ENCODE assay signal across 16 mouse cellular contexts in the genomic region with DNA sequence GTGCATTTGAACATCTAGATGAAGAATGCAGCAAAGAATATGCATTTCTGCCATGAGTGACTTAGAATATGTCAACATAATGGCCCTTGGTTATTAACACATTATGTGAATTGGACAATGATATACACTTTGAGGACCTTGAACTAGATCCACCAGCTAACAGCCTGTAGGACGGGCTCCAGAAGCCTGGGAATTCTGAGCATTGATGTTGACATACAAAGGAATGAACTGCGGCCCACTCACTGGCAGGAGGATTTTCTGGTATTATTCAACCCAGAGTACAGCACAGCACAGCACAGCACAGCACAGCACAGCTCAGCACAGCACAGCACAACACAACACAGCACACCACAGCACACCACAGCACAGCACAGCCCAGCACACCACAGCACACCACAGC.
"Had no signal": no experiment of that assay in that cellular context is flagged by ENCODE, and none has a peak within 500 bp of the region (broad histone marks: within the 10 kb centered on the region; RNA-seq: fewer than 3 reads in every experiment).

No protein-coding gene starts in this region.

- H3K4me3 ChIP-seq: limb, embryonic 12.5 days; liver, embryonic 13.5 days; myocyte; neural tube, embryonic 13.5 days had no signal

- H3K27me3 ChIP-seq: limb, embryonic 12.5 days; liver, embryonic 13.5 days; neural tube, embryonic 13.5 days had no signal

- DNase-seq: kidney, postnatal 4 days; liver; liver, embryonic 13.5 days; liver, postnatal 0 days; lung, embryonic 14.5 days; midbrain, embryonic 14.5 days; right cerebral cortex, postnatal 25 days; thymus, adult 18-20 months; thymus, postnatal 14 days; thymus, postnatal 4 days had no signal

- H3K9me3 ChIP-seq: limb, embryonic 12.5 days; liver, embryonic 13.5 days; neural tube, embryonic 13.5 days had no signal

- H3K9ac ChIP-seq: limb, embryonic 12.5 days; liver, embryonic 13.5 days; liver, postnatal 0 days; lung, embryonic 14.5 days; neural tube, embryonic 13.5 days had no signal

- ATAC-seq: intestine, postnatal 0 days; liver, postnatal 0 days; lung, postnatal 0 days had no signal

- H3K4me2 ChIP-seq: limb, embryonic 12.5 days; liver, embryonic 13.5 days; lung, embryonic 14.5 days; neural tube, embryonic 13.5 days had no signal

- H3K36me3 ChIP-seq: liver, embryonic 13.5 days; neural tube, embryonic 13.5 days had no signal

- H3K27ac ChIP-seq: liver, embryonic 13.5 days; macrophage; neural tube, embryonic 13.5 days had no signal
